Mouse (Mus musculus): ENCODE data around the gene Bdh1. TPM values are rescaled to one million over a fixed set of nuclear protein-coding genes. Genes with fewer than 3 reads are reported as not detected.

The Bdh1 gene
- polyA plus RNA-seq, 2 experiments, result 48.9 to 91.3 TPM

DNA sequence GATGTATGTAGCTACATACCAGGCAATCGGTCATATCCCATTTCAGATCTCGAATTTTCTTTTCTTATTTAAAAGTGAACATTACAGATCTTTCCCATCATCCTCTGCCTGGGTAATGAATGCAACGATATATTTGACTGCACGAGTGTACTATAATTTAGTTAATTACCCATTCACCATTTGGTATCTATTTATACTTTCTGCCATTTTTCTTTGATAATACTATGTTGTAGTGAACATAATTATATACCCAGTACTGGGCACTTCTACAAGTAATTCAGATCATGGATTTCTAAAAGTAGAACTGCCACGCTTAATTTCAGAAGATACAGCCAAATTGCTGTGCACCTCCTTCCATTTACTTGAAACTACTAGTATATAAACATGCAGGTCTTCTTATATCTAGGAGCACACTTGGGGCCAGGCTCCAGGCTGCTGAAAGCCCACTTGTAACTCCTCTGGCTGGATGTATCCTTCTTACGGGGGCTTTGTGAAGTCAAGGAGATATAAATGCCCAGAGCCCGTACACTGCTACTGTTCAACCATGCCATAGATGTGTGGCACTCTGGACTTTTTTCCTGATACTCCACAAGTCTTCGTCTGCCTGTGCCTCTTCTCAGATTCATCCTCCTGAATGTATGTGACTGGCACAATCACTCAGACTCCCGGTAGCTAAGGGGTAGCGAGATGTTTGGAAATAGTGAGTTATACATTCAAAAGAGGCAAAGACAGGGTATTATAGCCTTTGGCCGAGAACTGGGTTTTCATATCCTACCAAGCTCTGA, 21.0 kb upstream of the Bdh1 start:
- no peak for ATAC-seq (ENCODE audit: insufficient read depth)
- H3K9ac ChIP-seq (replicated peaks), result no peak overlapping the region
- H3K36me3 ChIP-seq (replicated peaks; ENCODE audit: control insufficient read depth, insufficient read depth, low read depth), result no peaks in the 10 kb centered on the region
- no peak overlapping the region for H3K4me3 ChIP-seq (ENCODE audit: insufficient read depth in 1 of 2, low read depth in 2 of 2, low read length in 2 of 2)
- H3K27me3 ChIP-seq (ENCODE audit: control insufficient read depth, insufficient read depth, low read length), result no peaks in the 10 kb centered on the region
- 61% methylated on average over 11 of the region's 11 CpGs for WGBS (ENCODE audit: insufficient replicate concordance)
- H3K4me1 ChIP-seq (replicated peaks; ENCODE audit: control insufficient read depth in 2 of 2, insufficient read depth in 2 of 2, low read length in 1 of 2), result no peaks in the 10 kb centered on the region; a peak in 1 of 4 replicates
- no peak overlapping the region for H3K27ac ChIP-seq
- no peak overlapping the region for H3K4me2 ChIP-seq (ENCODE audit: low read depth)
- DNase-seq (ENCODE audit: low read depth in 3 of 3, low spot score in 3 of 3), result no peak
- H3K9me3 ChIP-seq (ENCODE audit: control insufficient read depth, low read length), result no peaks in the 10 kb centered on the region
- TF ChIP-seq CTCF (IDR thresholded peaks at IDR 0.05; ENCODE audit: low read depth) (no peak), EP300 (IDR thresholded peaks at IDR 0.05; ENCODE audit: low read depth) (no peak)

DNA sequence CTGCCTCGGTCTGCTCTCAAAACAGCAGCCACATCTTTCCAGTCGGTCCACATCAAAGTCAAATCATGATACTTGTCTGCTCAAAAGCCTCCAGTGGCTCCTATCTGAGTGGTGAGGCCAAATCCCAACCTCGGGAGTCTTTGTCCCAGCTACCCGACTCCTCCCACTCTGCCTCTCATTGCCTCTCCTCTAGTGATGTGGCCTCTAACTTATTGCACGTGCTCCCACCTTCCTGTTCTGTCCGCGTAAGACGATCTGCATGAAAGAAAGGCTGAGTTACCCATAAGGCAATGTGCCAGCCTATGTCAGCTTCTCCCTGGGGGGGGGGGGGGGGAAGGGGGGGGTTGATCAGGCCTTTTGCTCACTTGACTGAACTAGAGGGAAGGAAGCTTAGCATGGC, 20.0 kb upstream of the Bdh1 start:
- 42% methylated on average over 8 of the region's 8 CpGs for WGBS (ENCODE audit: insufficient replicate concordance)
- H3K9ac ChIP-seq (replicated peaks), result no peak overlapping the region
- no peak overlapping the region for H3K27ac ChIP-seq
- no peak overlapping the region for H3K4me2 ChIP-seq (ENCODE audit: low read depth)
- H3K27me3 ChIP-seq (ENCODE audit: control insufficient read depth, insufficient read depth, low read length), result no peaks in the 10 kb centered on the region
- H3K9me3 ChIP-seq (ENCODE audit: control insufficient read depth, low read length), result no peaks in the 10 kb centered on the region
- TF ChIP-seq CTCF (IDR thresholded peaks at IDR 0.05; ENCODE audit: low read depth), result no peak
- TF ChIP-seq EP300 (IDR thresholded peaks at IDR 0.05; ENCODE audit: low read depth), result no peak
- no peak for DNase-seq (ENCODE audit: low read depth in 3 of 3, low spot score in 3 of 3)
- no peak overlapping the region for H3K4me3 ChIP-seq (ENCODE audit: insufficient read depth in 1 of 2, low read depth in 2 of 2, low read length in 2 of 2)
- H3K36me3 ChIP-seq (replicated peaks; ENCODE audit: control insufficient read depth, insufficient read depth, low read depth), result no peaks in the 10 kb centered on the region
- ATAC-seq (ENCODE audit: insufficient read depth), result no peak
- H3K4me1 ChIP-seq (replicated peaks; ENCODE audit: control insufficient read depth in 2 of 2, insufficient read depth in 2 of 2, low read length in 1 of 2), result no peaks in the 10 kb centered on the region; a peak in 1 of 4 replicates

DNA sequence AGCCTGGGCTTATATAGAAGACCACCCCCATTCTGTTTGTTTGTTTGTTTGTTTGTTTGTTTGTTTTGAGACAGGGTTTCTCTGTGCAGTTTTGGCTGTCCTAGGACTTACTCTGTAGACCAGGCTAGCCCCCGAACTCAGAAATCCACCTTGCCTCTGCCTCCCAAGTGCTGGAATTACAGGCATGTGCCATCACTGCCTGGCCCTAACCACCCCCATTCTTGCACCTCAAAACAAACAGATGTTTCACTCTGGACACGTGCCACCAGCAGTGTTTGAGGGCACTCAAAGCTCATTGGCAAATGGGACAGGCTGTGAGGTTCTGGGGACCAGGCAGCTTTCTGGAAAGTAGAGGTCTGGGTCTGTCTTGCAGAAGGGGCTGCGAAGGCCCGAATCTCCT, 18.1 kb upstream of the Bdh1 start:
- TF ChIP-seq EP300 (IDR thresholded peaks at IDR 0.05; ENCODE audit: low read depth) (no peak), CTCF (IDR thresholded peaks at IDR 0.05; ENCODE audit: low read depth) (no peak)
- Histone ChIP-seq H3K9ac (replicated peaks) (no peak overlapping the region), H3K4me1 (replicated peaks; ENCODE audit: control insufficient read depth in 2 of 2, insufficient read depth in 2 of 2, low read length in 1 of 2) (no peaks in the 10 kb centered on the region; a peak in 1 of 4 replicates), H3K27me3 (ENCODE audit: control insufficient read depth, insufficient read depth, low read length) (no peaks in the 10 kb centered on the region), H3K4me2 (ENCODE audit: low read depth) (no peak overlapping the region), H3K4me3 (ENCODE audit: insufficient read depth in 1 of 2, low read depth in 2 of 2, low read length in 2 of 2) (no peak overlapping the region), H3K9me3 (ENCODE audit: control insufficient read depth, low read length) (no peaks in the 10 kb centered on the region), H3K27ac (no peak overlapping the region), H3K36me3 (replicated peaks; ENCODE audit: control insufficient read depth, insufficient read depth, low read depth) (no peaks in the 10 kb centered on the region)
- 68% methylated on average over 4 of the region's 4 CpGs for WGBS (ENCODE audit: insufficient replicate concordance)
- ATAC-seq (ENCODE audit: insufficient read depth) (no peak), DNase-seq (ENCODE audit: low read depth in 3 of 3, low spot score in 3 of 3) (no peak)

DNA sequence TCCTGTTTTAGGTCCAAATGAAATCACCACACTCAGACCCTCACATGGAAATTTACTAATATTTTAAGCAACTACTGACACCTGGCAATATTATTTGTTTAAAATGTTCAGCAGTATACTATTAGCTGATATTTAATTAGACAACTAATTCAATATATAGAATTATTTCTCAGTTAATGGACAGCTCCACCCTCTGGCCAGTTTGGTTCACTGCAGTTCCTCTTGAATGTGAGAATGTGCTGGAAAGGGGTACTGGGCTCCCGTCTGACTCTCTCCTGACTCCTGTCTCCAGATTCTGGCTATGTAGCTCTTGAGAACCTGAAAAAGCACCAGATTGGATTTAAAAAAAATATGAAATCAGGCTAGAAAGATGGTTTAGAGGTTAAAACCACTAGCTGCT, 17.0 kb upstream of the Bdh1 start:
- H3K27ac ChIP-seq, result no peak overlapping the region
- no peak overlapping the region for H3K4me2 ChIP-seq (ENCODE audit: low read depth)
- no peak for ATAC-seq (ENCODE audit: insufficient read depth)
- no peak for TF ChIP-seq EP300 (IDR thresholded peaks at IDR 0.05; ENCODE audit: low read depth)
- peak; percentile 41; the same call in 1 of the 2 replicates for TF ChIP-seq CTCF (IDR thresholded peaks at IDR 0.05; ENCODE audit: low read depth)
- H3K4me3 ChIP-seq (ENCODE audit: insufficient read depth in 1 of 2, low read depth in 2 of 2, low read length in 2 of 2), result no peak overlapping the region
- no peaks in the 10 kb centered on the region for H3K9me3 ChIP-seq (ENCODE audit: control insufficient read depth, low read length)
- no peaks in the 10 kb centered on the region for H3K4me1 ChIP-seq (replicated peaks; ENCODE audit: control insufficient read depth in 2 of 2, insufficient read depth in 2 of 2, low read length in 1 of 2)
- no peak overlapping the region for H3K9ac ChIP-seq (replicated peaks)
- H3K27me3 ChIP-seq (ENCODE audit: control insufficient read depth, insufficient read depth, low read length), result no peaks in the 10 kb centered on the region
- H3K36me3 ChIP-seq (replicated peaks; ENCODE audit: control insufficient read depth, insufficient read depth, low read depth), result no peaks in the 10 kb centered on the region
- DNase-seq (ENCODE audit: low read depth in 3 of 3, low spot score in 3 of 3), result no peak
- WGBS (ENCODE audit: insufficient replicate concordance), result 44% methylated on average over 1 of the region's 1 CpGs

DNA sequence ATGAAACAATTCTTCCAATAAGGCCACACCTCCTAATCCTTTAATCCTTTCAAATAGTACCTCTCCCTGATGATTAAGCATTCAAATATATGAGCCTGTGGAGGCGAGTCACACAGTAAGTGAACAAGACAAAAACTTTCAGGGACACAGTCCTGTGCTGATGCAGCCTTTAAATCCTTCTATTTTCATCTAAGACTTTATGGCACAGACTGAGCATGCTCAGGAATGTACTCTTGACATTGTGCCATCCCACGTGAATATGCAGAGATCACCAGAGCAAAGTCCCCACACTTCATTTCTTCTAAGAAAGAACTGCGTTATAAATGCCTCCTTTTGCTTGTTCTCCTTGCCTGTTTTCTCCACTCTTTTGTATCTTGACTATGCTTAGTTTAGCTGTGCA, 14.2 kb upstream of the Bdh1 start:
- no peak overlapping the region for H3K27ac ChIP-seq
- 52% methylated on average over 3 of the region's 3 CpGs for WGBS (ENCODE audit: insufficient replicate concordance)
- no peaks in the 10 kb centered on the region for H3K4me1 ChIP-seq (replicated peaks; ENCODE audit: control insufficient read depth in 2 of 2, insufficient read depth in 2 of 2, low read length in 1 of 2)
- no peaks in the 10 kb centered on the region for H3K9me3 ChIP-seq (ENCODE audit: control insufficient read depth, low read length)
- H3K9ac ChIP-seq (replicated peaks), result no peak overlapping the region
- no peak overlapping the region for H3K4me3 ChIP-seq (ENCODE audit: insufficient read depth in 1 of 2, low read depth in 2 of 2, low read length in 2 of 2)
- H3K4me2 ChIP-seq (ENCODE audit: low read depth), result no peak overlapping the region
- no peaks in the 10 kb centered on the region for H3K27me3 ChIP-seq (ENCODE audit: control insufficient read depth, insufficient read depth, low read length)
- no peak for ATAC-seq (ENCODE audit: insufficient read depth)
- TF ChIP-seq EP300 (IDR thresholded peaks at IDR 0.05; ENCODE audit: low read depth), result no peak
- no peak for TF ChIP-seq CTCF (IDR thresholded peaks at IDR 0.05; ENCODE audit: low read depth)
- no peaks in the 10 kb centered on the region for H3K36me3 ChIP-seq (replicated peaks; ENCODE audit: control insufficient read depth, insufficient read depth, low read depth)
- no peak for DNase-seq (ENCODE audit: low read depth in 3 of 3, low spot score in 3 of 3)

Measured in liver, embryonic 14.5 days (tissue).